ENCODE assay signal across 8 mouse cellular contexts in the genomic region with DNA sequence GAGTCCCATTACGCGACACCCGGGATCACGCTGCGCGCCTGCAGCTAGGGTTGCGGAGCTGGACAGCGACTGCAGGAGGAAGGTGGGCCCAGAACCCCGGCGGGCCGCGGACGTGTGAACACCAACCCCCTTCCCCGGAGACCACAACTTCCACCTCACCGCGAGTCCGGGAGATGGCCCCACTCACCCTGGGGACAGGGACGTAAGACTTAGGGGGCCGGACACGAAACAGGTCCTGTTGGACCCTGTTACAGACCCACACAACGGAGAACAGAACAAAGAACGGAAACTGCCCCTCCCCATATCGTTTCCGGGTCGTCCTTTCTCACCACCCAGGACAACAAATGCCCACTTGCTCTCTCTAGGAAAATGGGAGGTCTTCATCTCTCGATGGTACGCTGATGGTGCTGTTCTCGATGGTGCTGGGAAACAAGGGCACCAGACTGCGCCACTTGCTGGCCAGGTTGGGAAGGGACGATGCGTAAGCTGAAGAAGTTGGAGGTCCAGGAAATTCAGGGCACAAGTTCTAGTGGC. TPM values are rescaled to one million over a fixed set of nuclear protein-coding genes. Genes with fewer than 3 reads are reported as not detected.
A peak's percentile ranks its signal among the peaks of the same experiment; 100 is the strongest.
DNase-seq lines count a peak whose midpoint lies in the region; ATAC-seq and TF ChIP-seq lines count a peak whose summit lies in the region.

A gene (minus strand): TSS at position 302 of the 534 bp plus-strand sequence.

- under 1% methylated on average over 31 of the region's 31 CpGs for WGBS in forebrain, embryonic 12.5 days
- 0% methylated on average over 31 of the region's 31 CpGs for WGBS in heart, postnatal 0 days
- WGBS in liver, embryonic 16.5 days (ENCODE audit: insufficient replicate concordance) = under 1% methylated on average over 31 of the region's 31 CpGs
- 0% methylated on average over 31 of the region's 31 CpGs for WGBS in neural tube, embryonic 13.5 days

- TF ChIP-seq EP300 in ES-Bruce4 (IDR thresholded peaks at IDR 0.05; ENCODE audit: insufficient read depth, low read depth, low read length) = peak; percentile 40; the same call in 1 of the 2 replicates
- peak; percentile 70 for TF ChIP-seq EP300 in heart, postnatal 0 days (IDR thresholded peaks at IDR 0.05; ENCODE audit: low read depth)

- H3K4me3 ChIP-seq in ES-Bruce4 (ENCODE audit: low read depth, low read length) = peak within 1 kb of the TSS; percentile 85
- peak within 1 kb of the TSS; percentile 82 for H3K4me3 ChIP-seq in forebrain, embryonic 12.5 days (replicated peaks)
- peak within 1 kb of the TSS; percentile 80 for H3K4me3 ChIP-seq in heart, postnatal 0 days (ENCODE audit: low read depth, low read length)
- H3K4me3 ChIP-seq in liver, embryonic 16.5 days (ENCODE audit: low read depth, low read length) = peak within 1 kb of the TSS; percentile 83
- peak within 1 kb of the TSS; percentile 66 for H3K4me3 ChIP-seq in neural tube, embryonic 13.5 days
- peak within 1 kb of the TSS; percentile 97 for H3K4me3 ChIP-seq in testis, adult 2 months (ENCODE audit: control insufficient read depth, low read depth, low read length)

- peak; percentile 97 for TF ChIP-seq CTCF in ES-Bruce4 (IDR thresholded peaks at IDR 0.05; ENCODE audit: low read depth, low read length)
- TF ChIP-seq CTCF in heart, postnatal 0 days (IDR thresholded peaks at IDR 0.05; ENCODE audit: low read depth) = peak; percentile 94
- peak; percentile 82; the same call in 1 of the 2 replicates for TF ChIP-seq CTCF in testis, adult 2 months (IDR thresholded peaks at IDR 0.05; ENCODE audit: control insufficient read depth, insufficient read depth, insufficient replicate concordance, low read depth, low read length)

- H3K36me3 ChIP-seq in ES-Bruce4 (ENCODE audit: control insufficient read depth, insufficient read depth, low read length, poor library complexity, severe bottlenecking) = no peaks in the 10 kb centered on the region; the same call in 1 of the 2 replicates
- peaks cover 26% of the 10 kb centered on the region for H3K36me3 ChIP-seq in forebrain, embryonic 12.5 days (replicated peaks)
- peaks cover 23% of the 10 kb centered on the region for H3K36me3 ChIP-seq in heart, postnatal 0 days (replicated peaks; ENCODE audit: control insufficient read depth, insufficient read depth, low read length)
- peaks cover 5% of the 10 kb centered on the region for H3K36me3 ChIP-seq in liver, embryonic 16.5 days (ENCODE audit: control insufficient read depth, insufficient read depth)
- peaks cover 29% of the 10 kb centered on the region for H3K36me3 ChIP-seq in neural tube, embryonic 13.5 days
- H3K36me3 ChIP-seq in testis, adult 2 months (ENCODE audit: control insufficient read depth, insufficient read depth, low read length) = peaks cover 3% of the 10 kb centered on the region

- no peaks in the 10 kb centered on the region for H3K27me3 ChIP-seq in ES-Bruce4 (ENCODE audit: control insufficient read depth, insufficient read depth, low read length, poor library complexity, severe bottlenecking)
- no peaks in the 10 kb centered on the region for H3K27me3 ChIP-seq in forebrain, embryonic 12.5 days
- no peaks in the 10 kb centered on the region for H3K27me3 ChIP-seq in heart, postnatal 0 days (ENCODE audit: control insufficient read depth, insufficient read depth, low read length)
- H3K27me3 ChIP-seq in liver, embryonic 16.5 days (ENCODE audit: control insufficient read depth, insufficient read depth, low read depth, low read length) = no peaks in the 10 kb centered on the region
- no peaks in the 10 kb centered on the region for H3K27me3 ChIP-seq in neural tube, embryonic 13.5 days
- no peaks in the 10 kb centered on the region for H3K27me3 ChIP-seq in testis, adult 2 months (ENCODE audit: control insufficient read depth, insufficient read depth, low read length)

- DNase-seq in c-Kit-positive CD71-positive TER-119-positive erythroid progenitor cells, embryonic 14.5 days (ENCODE audit: low spot score) = peak; percentile 91
- DNase-seq in heart, postnatal 0 days (ENCODE audit: low spot score) = peak; percentile 97
- peak; percentile 89 to 92 for DNase-seq in kidney, postnatal 4 days

- H3K9ac ChIP-seq in ES-Bruce4 (ENCODE audit: low read depth, poor library complexity, severe bottlenecking) = peak within 1 kb of the TSS; percentile 35
- H3K9ac ChIP-seq in forebrain, embryonic 12.5 days = peak within 1 kb of the TSS; percentile 93
- peak within 1 kb of the TSS; percentile 88 for H3K9ac ChIP-seq in heart, postnatal 0 days (replicated peaks; ENCODE audit: low read depth, low read length)
- peak within 1 kb of the TSS; percentile 85 for H3K9ac ChIP-seq in liver, embryonic 16.5 days (ENCODE audit: low read depth, low read length)
- peak within 1 kb of the TSS; percentile 93 for H3K9ac ChIP-seq in neural tube, embryonic 13.5 days

- H3K4me1 ChIP-seq in ES-Bruce4 (ENCODE audit: control insufficient read depth, insufficient read depth, low read length) = no peaks in the 10 kb centered on the region
- H3K4me1 ChIP-seq in forebrain, embryonic 12.5 days = peaks cover 14% of the 10 kb centered on the region
- peaks cover 8% of the 10 kb centered on the region for H3K4me1 ChIP-seq in heart, postnatal 0 days (ENCODE audit: control insufficient read depth, insufficient read depth)
- peaks cover 14% of the 10 kb centered on the region for H3K4me1 ChIP-seq in liver, embryonic 16.5 days (ENCODE audit: control insufficient read depth, low read depth, low read length)
- H3K4me1 ChIP-seq in neural tube, embryonic 13.5 days (replicated peaks) = peaks cover 18% of the 10 kb centered on the region
- H3K4me1 ChIP-seq in testis, adult 2 months (ENCODE audit: control insufficient read depth, insufficient read depth, low read length) = no peaks in the 10 kb centered on the region; the same call in none of the 2 replicates

- peak; percentile 34 for TF ChIP-seq POLR2A in ES-Bruce4 (IDR thresholded peaks at IDR 0.05; ENCODE audit: insufficient read depth, low read length)
- peak; percentile 70 for TF ChIP-seq POLR2A in testis, adult 2 months (IDR thresholded peaks at IDR 0.05; ENCODE audit: control insufficient read depth, low read depth, low read length)

- no peak within 1 kb of the TSS for H3K27ac ChIP-seq in ES-Bruce4 (ENCODE audit: insufficient read depth, low read length)
- H3K27ac ChIP-seq in forebrain, embryonic 12.5 days = peak within 1 kb of the TSS; percentile 96
- peak within 1 kb of the TSS; percentile 93 for H3K27ac ChIP-seq in heart, postnatal 0 days (ENCODE audit: low read depth)
- H3K27ac ChIP-seq in liver, embryonic 16.5 days (ENCODE audit: low read length) = peak within 1 kb of the TSS; percentile 84
- H3K27ac ChIP-seq in neural tube, embryonic 13.5 days (replicated peaks) = peak within 1 kb of the TSS; percentile 98
- peak within 1 kb of the TSS; percentile 90 for H3K27ac ChIP-seq in testis, adult 2 months (ENCODE audit: control insufficient read depth, insufficient read depth, low read depth, low read length)

- ATAC-seq in forebrain, embryonic 12.5 days (ENCODE audit: low FRiP score) = peak; percentile 97
- ATAC-seq in heart, postnatal 0 days (ENCODE audit: insufficient read depth, low read depth) = peak; percentile 98
- ATAC-seq in liver, embryonic 16.5 days (ENCODE audit: low read depth) = peak; percentile 94
- peak; percentile 98 for ATAC-seq in neural tube, embryonic 13.5 days (ENCODE audit: low read depth)

- no peaks in the 10 kb centered on the region for H3K9me3 ChIP-seq in ES-Bruce4 (replicated peaks; ENCODE audit: control insufficient read depth, insufficient read depth, low read length, poor library complexity, severe bottlenecking)
- no peaks in the 10 kb centered on the region for H3K9me3 ChIP-seq in forebrain, embryonic 12.5 days
- no peaks in the 10 kb centered on the region for H3K9me3 ChIP-seq in heart, postnatal 0 days (replicated peaks; ENCODE audit: control insufficient read depth, low read length)
- no peaks in the 10 kb centered on the region for H3K9me3 ChIP-seq in liver, embryonic 16.5 days (replicated peaks; ENCODE audit: control insufficient read depth, low read length)
- no peaks in the 10 kb centered on the region for H3K9me3 ChIP-seq in neural tube, embryonic 13.5 days

- peak within 1 kb of the TSS; percentile 77 for H3K4me2 ChIP-seq in forebrain, embryonic 12.5 days
- H3K4me2 ChIP-seq in heart, postnatal 0 days (ENCODE audit: low read depth, low read length) = peak within 1 kb of the TSS; percentile 70
- H3K4me2 ChIP-seq in liver, embryonic 16.5 days (ENCODE audit: low read depth, low read length) = peak within 1 kb of the TSS; percentile 74
- peak within 1 kb of the TSS; percentile 88 for H3K4me2 ChIP-seq in neural tube, embryonic 13.5 days

RNA-seq across cellular contexts. Expression of the gene that starts here (rescaled TPM):
- 10.0 and 12.4 TPM in 2 replicates for polyA plus RNA-seq in ES-Bruce4 (2011; ENCODE audit: insufficient read depth, insufficient read length, low read depth, missing spikeins)
- polyA plus RNA-seq in forebrain, embryonic 12.5 days (2016; fragmentation: Nextera tagmentation; extraction: Ambion mirVana) = 43.9 and 44.1 TPM in 2 replicates
- total RNA-seq in heart, postnatal 0 days (2014; rRNA removed; ENCODE audit: low replicate concordance) = 15.3 and 24.8 TPM in 2 replicates
- polyA plus RNA-seq in heart, postnatal 0 days (2015; fragmentation: Nextera tagmentation; extraction: Ambion mirVana) = 8.3 and 9.3 TPM in 2 replicates
- 5.0 and 5.1 TPM in 2 replicates for polyA plus RNA-seq in liver, embryonic 16.5 days (2015; fragmentation: Nextera tagmentation; extraction: Ambion mirVana)
- 27.8 and 32.2 TPM in 2 replicates for polyA plus RNA-seq in neural tube, embryonic 13.5 days (2015; fragmentation: Nextera tagmentation; extraction: Ambion mirVana)
- polyA plus RNA-seq in testis, adult 2 months (2012; rRNA removed) = 1.8 and 2.2 TPM in 2 replicates

Comparison
In these comparisons a context has a peak if more than half of its experiments do, and no peak if none do; other contexts are left out.
1. H3K9ac ChIP-seq: peak in every context shown above with its lines; median percentile 93 in forebrain, embryonic 12.5 days; 93 in neural tube, embryonic 13.5 days; 88 in heart, postnatal 0 days; 85 in liver, embryonic 16.5 days; 35 in ES-Bruce4.